Mouse (Mus musculus) effector memory CD4-positive, alpha-beta T cell, adult 7 months (primary cell): ENCODE measurements around the gene Hspa14. TPM values are rescaled to one million over a fixed set of nuclear protein-coding genes. Genes with fewer than 3 reads are reported as not detected.

Experiments used
- polyA plus RNA-seq: library from polyadenylated mRNA; unstranded; fragments of 100-300 nt; shearing (Covaris generic); gene quantifications from one replicate; pipeline ENCODE4 v1.2.1, GENCODE M21; 2017

Hspa14 gene
- polyA plus RNA-seq, result 72.5 TPM

DNA sequence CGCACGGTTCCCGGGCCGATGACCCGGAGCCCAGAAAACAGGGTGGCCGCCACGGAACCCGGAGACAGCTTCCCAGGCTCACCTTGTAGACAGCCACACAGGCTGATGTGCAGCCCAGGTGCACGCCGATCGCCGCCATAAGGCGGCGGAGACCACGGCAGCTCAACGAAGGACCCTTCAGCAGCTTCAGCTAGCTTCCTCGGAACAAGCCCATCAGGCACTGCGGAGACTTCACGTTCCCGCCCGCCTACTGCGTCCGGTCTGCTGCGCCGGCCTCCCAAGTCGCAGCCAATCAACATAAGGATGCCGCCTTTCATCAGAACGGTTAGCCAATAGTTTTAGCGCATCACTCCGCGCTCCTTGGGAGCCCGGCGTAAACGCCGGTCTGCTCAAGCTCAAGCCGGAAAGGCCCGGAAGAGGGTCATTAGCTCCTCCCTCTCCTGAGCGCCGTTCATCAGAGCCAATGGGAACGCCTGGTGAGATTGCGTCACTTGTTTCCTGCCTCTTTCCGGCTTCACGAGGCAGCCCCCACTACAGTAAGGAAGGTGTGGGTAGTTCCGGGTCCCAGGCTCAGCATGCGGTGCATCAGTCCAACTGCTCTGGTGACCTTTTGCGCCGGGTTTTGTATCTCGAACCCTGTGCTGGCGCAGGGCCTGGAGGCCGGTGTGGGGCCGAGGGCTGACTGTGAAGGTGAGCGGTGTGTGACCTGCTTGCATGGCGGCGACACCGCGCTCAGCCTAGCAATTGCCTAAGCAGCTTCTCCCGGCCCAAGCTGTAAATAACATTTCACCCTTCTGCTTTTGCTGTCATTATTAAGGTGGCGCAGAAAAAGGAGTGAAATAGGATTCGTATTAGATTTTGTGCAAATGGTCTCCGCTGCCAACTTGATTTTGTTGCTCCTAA is at the start of gene Hspa14, which contains the start of the genes Gm45902 and Cdnf:
Gene Hspa14 (minus strand): TSS at position 263 of the 903 bp plus-strand sequence.
Gene Gm45902 (minus strand): TSS at position 239 of the 903 bp plus-strand sequence.
Gene Cdnf (plus strand): TSS at position 479 of the 903 bp plus-strand sequence.

DNA sequence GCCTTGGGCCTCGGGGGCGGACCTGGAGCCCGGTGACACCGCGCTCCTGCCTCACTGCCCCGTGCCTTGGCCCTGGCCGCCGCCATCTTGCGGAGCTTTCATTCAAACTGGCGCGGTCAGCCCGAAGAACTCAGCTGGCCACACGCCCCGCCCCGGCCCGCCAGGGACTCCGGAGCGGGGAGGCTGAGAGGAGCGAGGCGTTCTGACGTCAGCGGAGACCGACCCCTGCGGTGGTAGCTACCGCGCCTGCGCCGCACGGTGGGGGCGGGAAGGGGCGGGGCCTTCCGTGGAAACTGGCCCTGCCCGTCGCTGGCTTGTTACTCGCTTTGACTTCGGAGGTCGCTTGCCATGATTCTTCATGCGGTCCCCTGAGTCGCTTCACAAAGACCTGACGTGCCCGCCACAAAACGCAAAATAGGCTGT is 37.7 kb downstream of the Hspa14 start, which contains the start of gene Suv39h2:
Gene Suv39h2 (minus strand): TSS at position 171 of the 423 bp plus-strand sequence.

Other genes starting within 250 kb of the Hspa14 start
- 20.0 TPM for gene Nmt2, start 228.6 kb downstream of the Hspa14 start, polyA plus RNA-seq
- 19.7 TPM for gene Rpp38, start 180.2 kb downstream of the Hspa14 start, polyA plus RNA-seq
- not detected for gene Acbd7, start 176.6 kb downstream of the Hspa14 start, polyA plus RNA-seq
- gene Olah, start 115.6 kb downstream of the Hspa14 start, polyA plus RNA-seq, result not detected
- not detected for gene Meig1, start 90.2 kb downstream of the Hspa14 start, polyA plus RNA-seq
- gene Dclre1c, start 88.7 kb downstream of the Hspa14 start, polyA plus RNA-seq, result 16.0 TPM
- gene Suv39h2, start 37.8 kb downstream of the Hspa14 start, polyA plus RNA-seq, result 4.0 TPM
- gene Gm45902, start within 50 bp of the Hspa14 start, polyA plus RNA-seq, result 4.1 TPM
- gene Cdnf, start 216 bp upstream of the Hspa14 start, polyA plus RNA-seq, result 0.62 TPM
- 540 TPM for gene Fam107b, start 57.7 kb upstream of the Hspa14 start, polyA plus RNA-seq